Mouse (Mus musculus) yolk sac, embryonic 10.5 days (tissue): Measurements from ENCODE around the gene Ffar1.
A peak's percentile ranks its signal among the peaks of the same experiment; 100 is the strongest.
"Not testable (repeated sequence)": the region's sequence is repeated elsewhere in the genome, so short reads cannot be mapped to it uniquely, and the experiment has no call there.

ENCODE experiments used
- DNase-seq: peaks from one replicate; pipeline ENCODE4 v3.0.0-alpha.2; 2017; ENCODE audit warnings: low spot score

Gene Ffar1

DNA sequence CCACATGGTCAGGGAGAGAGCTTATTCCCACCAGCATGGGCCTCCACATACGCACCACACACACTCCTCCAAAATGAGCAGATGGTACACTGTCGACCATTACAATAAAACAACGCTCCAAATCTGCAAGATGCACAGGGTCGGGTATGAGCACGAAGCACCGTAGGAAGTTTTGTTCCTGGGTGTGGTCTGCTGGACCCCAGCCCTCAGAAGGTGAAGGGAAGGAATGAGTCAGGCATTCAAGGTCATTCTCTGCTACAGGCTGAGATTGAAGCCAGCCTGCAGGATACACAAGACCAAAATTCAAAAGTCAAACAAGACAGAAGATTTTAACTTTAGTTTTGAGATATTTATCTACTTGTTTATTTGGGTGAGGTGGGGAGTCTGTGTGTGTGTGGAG is 13.4 kb downstream of the Ffar1 start:
- no peak for DNase-seq

DNA sequence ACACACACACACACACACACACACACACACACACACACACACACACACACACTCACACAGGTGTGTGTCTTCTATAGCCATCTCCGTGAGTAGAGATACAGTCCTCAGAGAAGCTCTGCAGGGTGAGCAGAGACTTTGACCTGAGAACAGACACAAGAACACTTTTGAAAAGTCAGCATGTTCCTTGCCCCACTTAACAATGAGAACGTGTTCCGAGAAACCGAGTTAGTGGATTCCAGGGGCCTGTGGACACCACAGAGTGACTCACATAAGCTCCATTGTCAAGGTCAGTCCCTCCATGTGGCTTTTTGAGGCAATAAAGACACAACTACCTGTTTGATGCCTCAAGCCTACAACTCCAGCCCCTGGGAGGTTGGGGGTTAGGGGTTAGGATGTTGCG is 14.0 kb downstream of the Ffar1 start:
- no peak for DNase-seq

DNA sequence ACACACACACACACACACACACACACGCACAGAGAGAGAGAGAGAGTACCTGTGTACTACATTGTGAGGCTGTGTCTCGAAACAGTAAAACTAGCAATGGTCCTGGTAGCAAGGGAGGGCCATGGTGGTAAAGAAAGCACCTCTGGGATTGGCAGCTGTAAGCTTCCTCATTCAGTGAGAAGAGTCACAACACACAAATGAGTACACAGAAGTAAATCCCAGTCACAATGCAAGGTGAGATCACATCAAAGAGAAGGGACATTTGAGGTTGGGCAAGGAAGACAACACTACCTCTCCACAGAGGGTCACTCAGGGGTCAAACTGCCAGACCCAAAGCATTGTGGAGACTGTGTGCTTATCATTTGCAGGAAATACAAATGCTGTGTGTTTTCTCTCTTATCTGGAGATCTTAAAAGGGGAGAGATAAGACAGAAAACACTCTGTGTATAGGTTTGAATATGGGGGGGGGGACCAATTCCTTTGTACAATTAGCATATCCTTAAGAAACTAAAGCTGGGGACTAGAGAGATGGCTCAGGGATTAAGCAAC is 14.8 kb downstream of the Ffar1 start:
- DNase-seq, result peak; percentile 52

DNA sequence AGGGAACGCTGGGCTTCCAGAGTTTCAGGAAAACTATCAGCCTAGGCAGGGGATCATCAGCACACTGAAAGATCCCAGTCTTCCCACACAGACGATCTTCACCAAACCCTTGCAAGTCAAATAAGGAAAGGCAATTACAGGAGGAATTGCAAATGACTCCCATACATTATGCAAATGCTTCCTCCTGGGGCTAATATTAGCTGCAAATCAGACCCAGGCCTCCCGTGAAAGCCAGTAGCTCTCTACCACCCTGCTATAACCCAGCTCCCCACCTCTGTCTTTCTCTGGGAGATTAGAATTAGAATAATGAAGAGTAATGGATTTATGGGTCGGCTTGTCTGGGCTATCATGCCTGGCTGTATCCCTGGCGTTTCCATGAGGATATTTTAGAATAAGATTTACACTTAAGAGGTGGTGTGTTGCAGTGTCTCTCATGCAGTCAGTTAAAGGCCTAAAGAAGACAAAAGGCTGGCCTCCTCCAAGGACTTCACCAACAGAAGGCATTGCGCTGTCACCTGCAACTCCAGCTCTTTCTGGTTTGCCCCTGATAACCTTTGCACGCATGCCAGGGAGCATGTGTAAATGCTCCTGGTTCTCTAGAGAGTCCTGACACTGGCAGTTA is 16.6 kb downstream of the Ffar1 start:
- no peak for DNase-seq

DNA sequence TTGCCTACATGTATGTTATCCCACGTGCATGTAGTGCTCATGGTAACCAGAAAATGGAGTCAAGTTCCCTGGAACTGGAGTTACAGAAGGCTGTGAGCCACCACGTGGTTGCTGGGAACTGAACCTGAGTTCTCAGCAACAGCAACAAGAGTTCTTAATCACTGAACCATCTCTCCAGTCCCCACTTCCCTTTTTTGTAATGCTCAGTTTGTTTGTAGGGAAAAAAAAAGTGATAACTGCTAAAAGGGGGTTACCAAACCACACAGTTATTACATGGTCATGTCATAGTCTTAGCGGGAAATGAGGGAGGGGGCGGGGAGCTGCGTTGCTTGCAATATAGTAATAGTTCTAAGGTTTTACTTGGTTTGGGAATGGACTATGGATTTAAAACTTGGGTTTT is 19.3 kb downstream of the Ffar1 start:
- DNase-seq, result no peak

DNA sequence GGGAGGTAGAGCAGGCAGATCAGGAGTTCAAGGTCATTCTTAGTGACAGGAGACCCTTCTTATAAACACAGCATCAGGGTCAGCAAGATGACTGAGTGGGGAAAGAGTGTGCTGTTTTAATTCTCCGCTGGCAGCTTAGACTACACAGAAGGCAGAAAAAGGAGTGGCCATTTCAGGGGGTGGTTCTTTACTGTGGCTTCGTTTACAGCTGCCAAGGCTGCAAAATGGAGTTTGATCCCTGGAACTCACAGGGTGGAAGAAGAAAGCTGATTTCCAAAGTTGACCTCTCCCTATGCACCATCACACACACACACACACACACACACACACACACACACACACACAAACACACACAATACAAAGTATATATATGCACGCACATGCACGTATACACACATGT is 20.0 kb downstream of the Ffar1 start:
- no peak for DNase-seq

DNA sequence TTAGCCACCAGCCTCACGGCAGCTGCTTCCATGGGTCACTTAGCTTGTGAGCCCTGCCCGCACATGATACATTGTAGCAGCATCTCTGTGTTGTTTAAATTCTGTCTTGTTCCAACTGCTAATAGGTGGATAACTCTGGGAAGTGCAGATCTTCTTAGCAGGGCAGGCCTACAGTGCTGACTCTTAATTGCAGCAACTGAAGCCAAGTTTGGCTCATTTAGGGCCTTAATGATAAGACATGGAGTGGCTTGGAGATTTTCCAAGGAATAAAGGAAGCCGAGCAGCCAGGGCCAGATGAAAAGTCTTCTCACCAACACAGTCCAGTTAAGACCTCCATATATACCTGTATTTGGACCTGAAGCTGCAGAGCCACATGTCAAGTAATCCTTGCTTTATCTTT is 21.1 kb downstream of the Ffar1 start:
- no peak for DNase-seq

DNA sequence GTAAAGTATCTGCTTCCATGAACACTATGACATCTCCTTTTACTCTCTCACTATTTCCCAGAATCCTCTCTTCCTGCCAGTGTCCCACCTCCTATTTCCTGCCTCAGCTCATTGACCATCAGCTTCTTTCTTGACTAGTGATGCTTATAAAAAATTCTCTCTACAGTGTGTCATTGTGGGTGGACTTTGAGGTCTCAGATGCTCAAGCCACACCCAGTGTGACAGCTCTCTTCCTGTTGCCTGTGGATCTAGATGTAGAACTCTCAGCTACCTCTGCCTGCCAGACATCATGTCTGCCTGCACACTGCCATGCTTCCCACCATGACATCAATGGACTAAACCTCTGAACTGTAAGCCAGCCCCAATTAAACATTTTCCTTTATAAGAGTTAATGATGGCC is 24.1 kb downstream of the Ffar1 start:
- no peak for DNase-seq

DNA sequence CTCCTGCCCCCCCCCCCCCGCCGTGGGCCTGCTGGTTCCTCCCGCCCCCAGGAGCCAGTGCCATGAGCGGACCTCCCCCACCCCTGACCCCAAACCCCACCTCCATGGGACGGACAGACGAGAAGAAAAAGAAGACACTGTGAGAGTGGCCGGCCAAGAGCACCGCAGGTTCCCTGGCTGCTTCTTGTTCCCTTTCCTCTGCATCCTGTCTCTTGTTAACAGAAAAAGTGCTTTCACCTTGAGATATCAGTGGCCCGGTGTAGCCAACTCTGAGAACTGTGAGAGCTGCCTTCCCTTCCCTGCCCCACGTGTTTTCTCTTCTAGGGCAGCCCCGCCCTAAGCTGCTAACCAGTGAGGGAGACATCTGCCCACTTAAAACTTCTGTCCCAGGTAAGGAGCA is 28.7 kb downstream of the Ffar1 start:
- not testable (repeated sequence) for DNase-seq

DNA sequence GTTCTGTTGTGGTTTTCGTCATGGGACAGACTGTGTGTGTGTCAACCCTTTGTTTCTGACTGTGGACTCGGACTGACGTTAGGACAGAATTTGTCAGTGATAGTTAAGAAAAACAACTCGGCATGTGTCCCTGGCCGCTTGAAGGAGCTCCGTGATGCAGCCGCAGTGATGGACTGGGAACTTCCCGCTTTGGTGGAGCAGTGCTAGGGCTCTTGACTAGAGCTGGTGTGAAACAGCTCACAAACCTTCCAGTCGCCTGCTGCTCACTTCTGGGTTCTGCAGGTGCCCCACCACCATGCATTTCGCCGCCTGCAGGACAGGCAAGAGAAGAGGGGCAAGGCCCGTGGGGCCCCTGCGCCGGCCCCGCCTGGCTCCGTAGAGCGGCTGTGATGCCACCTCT is 29.1 kb downstream of the Ffar1 start:
- DNase-seq, result no peak

DNA sequence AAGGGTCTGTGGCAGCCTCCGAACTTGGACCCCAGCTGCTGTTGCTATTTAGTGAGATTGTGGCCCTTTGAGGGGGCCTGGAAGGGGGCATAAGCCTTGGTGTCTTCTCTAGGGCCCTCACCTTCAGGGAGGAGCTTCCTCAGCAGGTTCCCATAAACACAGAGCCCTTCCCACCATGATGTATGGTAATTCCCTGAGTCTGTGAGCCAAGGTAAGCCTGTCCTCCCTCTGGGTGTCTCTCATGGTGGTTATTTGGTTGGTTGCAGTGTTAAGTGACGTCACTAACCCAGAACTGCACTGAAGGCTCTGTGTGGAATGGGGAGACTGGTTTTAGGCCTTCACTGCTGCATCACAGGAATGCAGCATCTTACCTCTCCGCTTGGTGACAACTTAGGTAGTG is 31.9 kb downstream of the Ffar1 start:
- DNase-seq, result no peak

DNA sequence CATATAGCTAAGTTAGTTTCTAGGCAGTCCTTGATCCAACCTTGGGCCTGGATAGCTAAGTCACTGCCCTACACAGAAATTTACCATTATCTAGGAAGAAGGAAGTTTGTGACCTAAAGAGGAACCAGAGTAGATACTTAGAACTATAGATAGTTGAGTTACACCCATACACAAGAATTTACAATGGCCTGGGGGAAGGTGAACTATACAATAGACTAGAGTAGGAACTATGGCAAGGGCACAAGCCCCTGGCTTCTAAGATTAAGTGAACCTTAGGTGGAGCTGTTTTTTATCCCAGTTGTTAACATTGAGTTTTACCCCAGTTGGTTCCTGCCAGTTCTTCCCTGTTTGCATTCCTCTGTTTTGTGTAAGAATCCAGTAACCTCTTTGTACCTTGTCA is 32.5 kb downstream of the Ffar1 start:
- DNase-seq, result not testable (repeated sequence)

DNA sequence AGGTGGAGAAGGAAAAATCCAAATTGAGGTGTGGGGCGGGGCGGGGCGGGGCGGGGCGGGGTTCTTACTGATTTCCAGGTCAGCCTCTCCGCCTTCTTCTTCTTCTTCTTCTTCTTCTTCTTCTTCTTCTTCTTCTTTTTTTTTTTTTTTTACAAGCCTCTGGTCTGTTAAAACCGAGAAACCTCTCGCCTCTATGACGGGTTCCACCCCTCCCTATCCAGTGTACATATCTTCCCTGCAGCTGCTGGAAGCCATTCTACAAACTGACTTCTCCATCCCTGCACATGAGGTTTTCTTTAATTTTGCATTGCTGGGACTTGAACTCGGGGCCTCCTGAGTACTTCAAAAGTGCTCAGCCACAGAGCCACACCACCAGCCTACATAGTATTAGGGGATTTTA is 34.7 kb downstream of the Ffar1 start:
- DNase-seq, result no peak

DNA sequence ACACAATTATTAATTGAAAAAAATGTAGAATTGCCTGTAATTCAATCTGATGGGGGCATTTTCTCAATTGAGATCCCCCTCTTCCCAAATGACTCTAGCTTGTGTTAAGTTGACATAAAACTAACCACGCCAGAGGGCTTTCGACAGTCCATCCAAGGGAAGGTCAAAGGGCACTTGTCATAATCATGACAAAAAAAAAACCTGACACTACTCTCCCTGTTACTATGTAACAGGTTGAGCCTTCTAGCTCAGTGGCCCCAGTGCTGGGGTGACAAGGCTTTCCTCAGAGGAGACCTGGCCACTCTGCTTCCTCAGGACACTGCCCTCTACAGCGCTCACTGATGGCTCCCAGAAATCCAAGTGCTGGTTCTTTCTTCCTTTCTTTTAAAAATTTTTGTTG is 37.1 kb downstream of the Ffar1 start:
- DNase-seq, result peak; percentile 56

DNA sequence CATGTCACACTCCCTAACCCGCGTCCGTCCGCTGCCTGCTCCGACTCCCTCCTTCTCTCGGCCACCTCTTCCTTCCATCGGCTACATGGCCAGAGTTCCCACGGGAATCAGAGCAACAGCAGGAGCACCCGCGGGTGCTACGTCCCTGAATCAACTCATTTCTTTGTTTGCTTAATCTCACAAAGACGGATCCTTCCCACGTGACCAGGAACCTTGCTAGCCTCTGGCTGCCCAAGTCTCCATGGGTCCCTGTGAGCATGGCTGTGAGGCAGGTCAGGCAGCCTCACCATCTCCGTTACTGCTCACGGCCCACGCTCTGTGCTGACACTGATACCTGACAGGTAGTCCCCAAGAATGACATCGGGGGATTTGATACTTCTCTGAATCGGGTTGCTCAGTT is 37.7 kb downstream of the Ffar1 start, which contains the start of gene Ffar2:
TSS of gene Ffar2 (minus strand) at position 101 of the 400 bp plus-strand sequence.
- no peak for DNase-seq

DNA sequence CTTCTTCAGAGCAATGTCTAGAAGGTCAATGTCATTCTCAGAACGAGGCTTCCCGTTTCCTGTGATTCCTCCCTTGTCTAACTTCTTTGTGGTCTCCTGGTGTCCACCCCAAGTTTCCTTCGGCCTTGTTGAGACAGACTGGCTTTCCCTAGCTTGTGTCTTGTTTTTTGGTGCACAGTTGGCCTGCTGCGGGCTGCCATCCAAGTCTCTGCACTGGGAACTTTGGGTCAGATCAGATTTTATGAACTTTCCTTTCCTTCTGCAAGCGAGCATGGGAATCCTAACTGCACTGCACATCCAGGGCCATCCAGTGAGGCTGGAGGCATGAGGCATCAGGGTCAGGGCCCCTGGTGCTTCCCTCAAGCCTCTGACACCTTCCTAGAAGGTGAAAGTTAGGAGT is 39.8 kb downstream of the Ffar1 start:
- no peak for DNase-seq

DNA sequence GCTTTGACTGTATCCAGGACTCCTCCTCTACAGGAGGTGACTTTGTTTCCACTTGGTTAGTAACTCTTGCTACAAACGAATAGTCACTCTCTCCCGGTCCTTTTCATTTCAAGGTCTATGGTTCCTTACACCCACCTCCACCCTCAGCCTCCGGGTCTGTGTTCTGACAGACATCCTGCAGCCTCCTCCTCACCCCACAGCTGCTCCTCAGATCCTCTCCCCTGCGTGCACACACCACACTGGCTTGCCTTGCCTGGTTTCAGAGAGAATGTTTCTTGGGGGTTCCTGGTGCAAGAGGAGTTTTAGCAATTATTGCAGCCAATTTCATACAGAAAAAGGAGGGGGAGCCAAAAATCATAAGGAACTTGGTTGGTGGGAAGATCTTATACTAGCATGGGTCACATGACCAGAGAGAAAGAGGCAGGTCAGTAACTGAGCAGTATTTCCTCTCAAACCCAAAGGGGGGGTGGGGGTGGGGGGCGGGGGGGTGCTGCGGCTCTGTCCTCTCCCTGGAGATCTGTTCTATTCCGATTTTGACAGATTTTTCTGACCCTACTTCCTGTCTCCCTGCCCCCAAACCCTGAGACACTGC is 40.4 kb downstream of the Ffar1 start:
- DNase-seq, result no peak

DNA sequence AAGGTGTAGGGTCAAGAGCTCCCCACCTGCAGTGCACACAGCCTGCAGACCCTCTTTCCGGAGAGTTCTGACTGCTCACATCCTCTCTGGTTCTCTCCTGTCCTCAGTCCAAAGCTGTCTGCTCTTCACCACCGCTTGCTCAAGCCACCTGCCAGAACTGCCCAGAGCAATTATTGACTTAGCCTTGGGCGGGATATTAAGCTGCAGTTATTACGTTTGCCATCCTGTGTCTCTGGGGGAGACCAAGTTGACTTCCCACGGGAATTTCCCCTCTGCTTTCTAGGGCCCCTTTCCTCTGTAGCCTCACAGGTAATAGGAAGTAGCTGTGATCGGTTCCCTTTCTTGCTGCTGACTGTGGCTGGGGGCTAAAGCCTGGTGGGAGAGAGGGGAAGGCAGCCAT is 41.2 kb downstream of the Ffar1 start:
- DNase-seq, result no peak

DNA sequence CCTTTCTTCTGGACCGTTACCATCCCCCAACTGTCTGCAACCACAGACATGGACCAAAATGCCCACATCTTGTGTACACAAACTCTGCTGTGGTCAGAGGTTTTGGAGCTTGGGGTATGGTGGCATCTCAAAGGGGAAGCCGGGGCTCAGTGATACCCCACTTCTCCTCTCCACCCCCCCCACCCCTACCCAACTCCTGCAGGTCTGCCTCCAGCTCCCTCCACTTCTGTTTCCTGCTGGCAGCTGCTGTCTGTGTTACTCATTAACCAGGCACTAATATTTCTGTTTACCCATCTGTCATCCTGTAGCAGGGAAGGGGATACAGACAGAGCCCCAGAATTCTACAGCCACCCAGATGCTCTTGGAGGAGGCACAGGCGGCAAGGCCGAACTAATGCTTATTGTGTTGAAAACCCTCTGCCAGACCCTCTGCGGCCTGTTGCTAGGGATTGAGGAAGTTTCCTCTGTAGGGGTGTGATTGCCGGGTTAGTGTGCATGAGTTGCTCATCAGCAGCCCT is 49.0 kb downstream of the Ffar1 start:
- DNase-seq, result peak; percentile 64

DNA sequence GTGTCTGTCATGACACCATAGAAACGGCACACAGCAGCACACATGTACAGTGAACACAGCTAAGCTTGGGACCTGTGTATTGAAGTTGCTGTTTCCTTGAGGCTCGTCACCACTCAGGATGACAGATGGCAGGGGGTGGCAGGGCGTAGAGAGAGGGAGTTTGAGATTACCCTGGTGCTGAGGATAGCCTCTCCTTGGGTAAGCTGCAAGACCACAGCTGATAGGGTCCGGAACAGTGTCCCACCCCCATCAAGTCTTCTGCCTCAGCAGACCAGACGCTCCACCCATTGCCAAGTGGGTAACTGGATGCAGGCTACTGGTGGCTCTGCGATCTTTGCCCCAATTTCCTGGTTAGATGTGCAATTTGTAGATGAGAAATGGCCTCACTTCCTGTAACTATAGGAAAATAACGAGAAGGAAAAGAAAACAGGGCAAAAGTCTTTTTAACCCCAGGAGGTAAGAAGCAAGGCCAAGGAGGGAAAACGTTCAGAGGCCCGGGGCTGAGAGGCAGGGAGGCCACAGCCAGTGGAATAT is 49.5 kb downstream of the Ffar1 start:
- no peak for DNase-seq

DNA sequence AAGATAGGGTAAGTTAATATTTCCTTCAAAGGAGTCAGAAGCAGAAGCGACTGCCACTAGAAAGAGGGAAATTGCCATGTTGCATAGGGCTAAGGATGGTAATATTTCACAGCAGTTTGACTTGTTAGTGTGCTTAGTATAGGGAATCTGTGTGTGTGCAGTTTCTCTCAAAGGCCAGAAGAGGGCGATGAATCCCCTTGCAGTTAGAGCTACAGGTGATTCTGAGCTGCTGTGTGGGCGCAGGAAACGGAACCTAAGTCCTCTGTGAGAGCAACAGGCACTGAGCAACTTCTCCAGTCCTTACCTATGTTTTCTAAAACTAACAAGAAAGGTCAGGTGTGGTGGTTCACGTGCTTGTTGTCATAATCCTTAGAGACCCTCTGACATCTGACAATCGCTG is 51.0 kb downstream of the Ffar1 start:
- DNase-seq, result no peak
